Mouse (Mus musculus) kidney, adult 2 months (tissue): Measurements from ENCODE around the gene Ptprh. TPM values are rescaled to one million over a fixed set of nuclear protein-coding genes. Genes with fewer than 3 reads are reported as not detected.

ENCODE experiments used
- DNase-seq: peaks from one replicate; pipeline ENCODE4 v3.0.0; 2021
- H3K27ac ChIP-seq: fragments of 200-500 bp; 2 replicates; pipeline ENCODE4 v1.5.1; 2012; ENCODE audit warnings: low read depth, low read length, control low read depth, inconsistent platforms; ENCODE audit not compliant: insufficient read depth
- H3K27me3 ChIP-seq: fragments of 200-500 bp; replicated peaks from 2 replicates; pipeline ENCODE4 v1.6.1; 2012; ENCODE audit warnings: mild to moderate bottlenecking, moderate library complexity, low read length, inconsistent platforms; ENCODE audit not compliant: control insufficient read depth, insufficient read depth
- H3K36me3 ChIP-seq: fragments of 200-500 bp; 2 replicates; pipeline ENCODE4 v1.6.1; 2012; ENCODE audit warnings: mild to moderate bottlenecking, moderate library complexity, low read length, inconsistent platforms; ENCODE audit not compliant: control insufficient read depth, insufficient read depth
- H3K4me1 ChIP-seq: fragments of 200-500 bp; 2 replicates; pipeline ENCODE4 v1.6.1; 2011; ENCODE audit warnings: low read length; ENCODE audit not compliant: control insufficient read depth, insufficient read depth
- H3K4me3 ChIP-seq: fragments of 200-500 bp; 2 replicates; pipeline ENCODE4 v1.5.1; 2011; ENCODE audit warnings: mild to moderate bottlenecking, low read depth, low read length, control low read depth; ENCODE audit not compliant: insufficient read depth
- CTCF ChIP-seq: fragments of 200-500 bp; conservative IDR thresholded peaks from 2 replicates; pipeline ENCODE4 v1.5.1; 2011; ENCODE audit warnings: low read depth, mild to moderate bottlenecking, control low read depth, low read length, moderate library complexity, mixed read lengths; ENCODE audit not compliant: insufficient read depth, insufficient read length
- POLR2A ChIP-seq: fragments of 200-500 bp; IDR thresholded peaks from one replicate; pipeline ENCODE4 v1.6.1; 2011; ENCODE audit warnings: low read depth, low read length, control low read depth
- WGBS: fragments of 180-500 bp; shearing (Covaris S2); methylation state at CpG from one replicate; pipeline ENCODE4 v1.1.7; 2018; 5-methylcytosine and 5-hydroxymethylcytosine counted together
- polyA plus RNA-seq: library from polyadenylated mRNA; depleted of rRNA; stranded (reverse); fragments of >200 nt; gene quantifications from 2 replicates; pipeline ENCODE4 v1.2.3, GENCODE M21; 2012

Gene Ptprh
- polyA plus RNA-seq, 1 experiment = 0.22 TPM

- DNase-seq = no peak
- H3K27me3 ChIP-seq = no peaks in the 10 kb centered on the region
- H3K4me1 ChIP-seq = no peaks in the 10 kb centered on the region
- TF ChIP-seq POLR2A (no peak), CTCF (no peak)
- 70% methylated on average over 6 of the region's 6 CpGs for WGBS
- H3K27ac ChIP-seq = no peak overlapping the region
- H3K36me3 ChIP-seq = no peaks in the 10 kb centered on the region
- H3K4me3 ChIP-seq = no peak overlapping the region
These were observed 88.0 kb downstream of the Ptprh start for GRCm38 (mm10) chr7:4515853-4516252.

GRCm38 (mm10) chr7:4513829-4514712, 89.8 kb downstream of the Ptprh start:
- Histone ChIP-seq H3K36me3 (no peaks in the 10 kb centered on the region), H3K4me1 (no peaks in the 10 kb centered on the region), H3K4me3 (no peak overlapping the region), H3K27ac (no peak overlapping the region), H3K27me3 (no peaks in the 10 kb centered on the region)
- 75% methylated on average over 6 of the region's 6 CpGs for WGBS
- no peak for TF ChIP-seq CTCF
- TF ChIP-seq POLR2A = no peak
- no peak for DNase-seq

DNA sequence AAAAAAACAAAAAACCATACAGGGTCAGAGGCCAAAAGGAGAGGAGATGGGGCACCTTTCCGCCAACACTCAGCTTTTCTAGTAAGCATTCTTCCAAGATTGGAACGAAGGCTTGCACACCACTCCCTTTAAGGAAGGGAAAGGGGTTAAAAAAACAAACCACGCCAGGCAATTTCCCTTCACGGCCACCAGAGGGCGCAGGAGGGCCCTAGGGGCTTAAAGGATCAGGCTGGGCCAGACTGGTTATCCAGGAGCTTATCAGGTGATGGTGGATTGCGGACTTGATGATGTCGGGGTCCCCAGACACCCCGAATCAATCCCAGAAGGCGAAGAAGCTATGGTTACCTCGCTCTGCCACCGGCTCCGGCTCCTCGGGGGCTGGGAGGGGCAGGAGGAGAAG, 90.6 kb downstream of the Ptprh start:
- H3K4me3 ChIP-seq = no peak overlapping the region
- H3K4me1 ChIP-seq = no peaks in the 10 kb centered on the region
- TF ChIP-seq CTCF (peak; percentile 77), POLR2A (no peak)
- WGBS = 32% methylated on average over 13 of the region's 13 CpGs
- H3K27me3 ChIP-seq = no peaks in the 10 kb centered on the region
- DNase-seq = no peak
- no peaks in the 10 kb centered on the region for H3K36me3 ChIP-seq
- H3K27ac ChIP-seq = no peak overlapping the region

GRCm38 (mm10) chr7:4511489-4512224, 92.2 kb downstream of the Ptprh start:
- no peaks in the 10 kb centered on the region for H3K27me3 ChIP-seq
- TF ChIP-seq POLR2A = no peak
- no peak for TF ChIP-seq CTCF
- H3K36me3 ChIP-seq = no peaks in the 10 kb centered on the region
- H3K27ac ChIP-seq = no peak overlapping the region
- H3K4me1 ChIP-seq = no peaks in the 10 kb centered on the region
- WGBS = 50% methylated on average over 8 of the region's 8 CpGs
- no peak overlapping the region for H3K4me3 ChIP-seq
- DNase-seq = no peak

- Histone ChIP-seq H3K27ac (no peak overlapping the region), H3K36me3 (no peaks in the 10 kb centered on the region), H3K4me3 (no peak overlapping the region), H3K27me3 (no peaks in the 10 kb centered on the region), H3K4me1 (no peaks in the 10 kb centered on the region)
- peak; percentile 87 for DNase-seq
- TF ChIP-seq CTCF (peak; percentile 73), POLR2A (no peak)
- 20% methylated on average over 24 of the region's 24 CpGs for WGBS
These were observed 93.8 kb downstream of the Ptprh start for GRCm38 (mm10) chr7:4509863-4510608.

GRCm38 (mm10) chr7:4508739-4509116, 95.1 kb downstream of the Ptprh start:
- Histone ChIP-seq H3K4me3 (no peak overlapping the region), H3K27me3 (no peaks in the 10 kb centered on the region), H3K36me3 (no peaks in the 10 kb centered on the region), H3K4me1 (no peaks in the 10 kb centered on the region), H3K27ac (no peak overlapping the region)
- 89% methylated on average over 8 of the region's 8 CpGs for WGBS
- DNase-seq = no peak
- no peak for TF ChIP-seq CTCF
- no peak for TF ChIP-seq POLR2A
